In genomic region chr19:3769533-3769932, GRCm38 (mm10) we compare ENCODE assay signal across 7 mouse cellular contexts. TPM values are rescaled to one million over a fixed set of nuclear protein-coding genes. Genes with fewer than 3 reads are reported as not detected.
A peak's percentile ranks its signal among the peaks of the same experiment; 100 is the strongest.
DNase-seq lines count a peak whose midpoint lies in the region; ATAC-seq and TF ChIP-seq lines count a peak whose summit lies in the region.

No protein-coding gene starts in this region.

- H3K9ac ChIP-seq in lung, postnatal 0 days (replicated peaks; ENCODE audit: low read depth): 0 out of 2 replicates have a peak overlapping the region, but pooled peaks have one; percentile 50
- peak overlapping the region; percentile 66 for H3K9ac ChIP-seq in forebrain, embryonic 13.5 days
- H3K9ac ChIP-seq in intestine, postnatal 0 days (ENCODE audit: low read depth, low read length): no peak overlapping the region

- no peak for TF ChIP-seq POLR2A in olfactory bulb, adult 2 months (IDR thresholded peaks at IDR 0.05; ENCODE audit: insufficient read depth, low read depth, low read length)

- no peak for ATAC-seq in lung, postnatal 0 days
- ATAC-seq in forebrain, embryonic 13.5 days: no peak
- ATAC-seq in intestine, postnatal 0 days: no peak
- no peak for ATAC-seq in cerebellum, adult (ENCODE audit: insufficient number of reproducible peaks, low FRiP score, low TSS enrichment)

- no peaks in the 10 kb centered on the region for H3K9me3 ChIP-seq in lung, postnatal 0 days (ENCODE audit: low read length)
- no peaks in the 10 kb centered on the region for H3K9me3 ChIP-seq in forebrain, embryonic 13.5 days (replicated peaks)
- H3K9me3 ChIP-seq in intestine, postnatal 0 days (ENCODE audit: control insufficient read depth): no peaks in the 10 kb centered on the region

- TF ChIP-seq EP300 in lung, postnatal 0 days (IDR thresholded peaks at IDR 0.05): no peak

- DNase-seq in lung, postnatal 0 days (ENCODE audit: low spot score): no peak
- no peak for DNase-seq in lung, postnatal 10 days
- no peak for DNase-seq in urinary bladder, postnatal 36 days (ENCODE audit: low spot score in 2 of 2)

- peak; percentile 24; the same call in 1 of the 2 replicates for TF ChIP-seq CTCF in lung, postnatal 0 days (IDR thresholded peaks at IDR 0.05)
- peak; percentile 25 for TF ChIP-seq CTCF in intestine, postnatal 0 days (IDR thresholded peaks at IDR 0.05; ENCODE audit: low read depth)
- TF ChIP-seq CTCF in olfactory bulb, adult 2 months (IDR thresholded peaks at IDR 0.05; ENCODE audit: insufficient read depth, low read depth, low read length): no peak

- H3K4me2 ChIP-seq in lung, postnatal 0 days (replicated peaks; ENCODE audit: low read depth, low read length): peak overlapping the region; percentile 73
- peak overlapping the region; percentile 85 for H3K4me2 ChIP-seq in forebrain, embryonic 13.5 days
- H3K4me2 ChIP-seq in intestine, postnatal 0 days (replicated peaks; ENCODE audit: low read depth): peak overlapping the region; percentile 93

- peaks cover 9% of the 10 kb centered on the region for H3K4me1 ChIP-seq in lung, postnatal 0 days (ENCODE audit: insufficient read depth, low read depth, low read length)
- H3K4me1 ChIP-seq in forebrain, embryonic 13.5 days: peaks cover 26% of the 10 kb centered on the region
- H3K4me1 ChIP-seq in intestine, postnatal 0 days (replicated peaks; ENCODE audit: control insufficient read depth, insufficient read depth, low read length): no peaks in the 10 kb centered on the region
- H3K4me1 ChIP-seq in olfactory bulb, adult 2 months (ENCODE audit: control insufficient read depth, insufficient read depth, low read length): peaks cover 2% of the 10 kb centered on the region; the same call in 1 of the 2 replicates

- no peaks in the 10 kb centered on the region for H3K36me3 ChIP-seq in lung, postnatal 0 days (ENCODE audit: insufficient read depth, low read length)
- H3K36me3 ChIP-seq in forebrain, embryonic 13.5 days (ENCODE audit: poor library complexity, severe bottlenecking): peaks cover 8% of the 10 kb centered on the region; the same call in 1 of the 2 replicates
- H3K36me3 ChIP-seq in intestine, postnatal 0 days (ENCODE audit: control insufficient read depth, insufficient read depth): no peaks in the 10 kb centered on the region

- WGBS in lung, postnatal 0 days: 66% methylated on average over 6 of the region's 6 CpGs
- 85% methylated on average over 6 of the region's 6 CpGs for WGBS in forebrain, embryonic 13.5 days
- WGBS in intestine, postnatal 0 days: 71% methylated on average over 6 of the region's 6 CpGs
- WGBS in olfactory bulb, adult 2 months: 70% methylated on average over 6 of the region's 6 CpGs

- no peaks in the 10 kb centered on the region for H3K27me3 ChIP-seq in lung, postnatal 0 days (replicated peaks; ENCODE audit: insufficient read depth, low read length)
- no peaks in the 10 kb centered on the region for H3K27me3 ChIP-seq in forebrain, embryonic 13.5 days
- no peaks in the 10 kb centered on the region for H3K27me3 ChIP-seq in intestine, postnatal 0 days (replicated peaks; ENCODE audit: control insufficient read depth, insufficient read depth, low read length)

- peak overlapping the region; percentile 100 for H3K27ac ChIP-seq in lung, postnatal 0 days (ENCODE audit: low read length)
- no peak overlapping the region for H3K27ac ChIP-seq in forebrain, embryonic 13.5 days
- no peak overlapping the region for H3K27ac ChIP-seq in intestine, postnatal 0 days (ENCODE audit: low read depth, low read length)
- H3K27ac ChIP-seq in olfactory bulb, adult 2 months (ENCODE audit: insufficient read depth, low read depth, low read length): no peak overlapping the region

- H3K4me3 ChIP-seq in lung, postnatal 0 days (ENCODE audit: low read depth, low read length): peak overlapping the region; percentile 98; the same call in 1 of the 2 replicates
- H3K4me3 ChIP-seq in forebrain, embryonic 13.5 days: peak overlapping the region; percentile 95
- H3K4me3 ChIP-seq in intestine, postnatal 0 days (ENCODE audit: low read depth, low read length): peak overlapping the region; percentile 89
- peak overlapping the region; percentile 14; the same call in 1 of the 2 replicates for H3K4me3 ChIP-seq in olfactory bulb, adult 2 months (ENCODE audit: insufficient read depth, low read depth, low read length)

RNA-seq across cellular contexts. Expression of gene Kmt5b, which starts 2.3 kb away (rescaled TPM):
- 20.5 and 23.7 TPM in 2 replicates for polyA plus RNA-seq in lung, postnatal 0 days (2015; fragmentation: Nextera tagmentation; extraction: Ambion mirVana)
- polyA plus RNA-seq in forebrain, embryonic 13.5 days (2015; fragmentation: Nextera tagmentation; extraction: Ambion mirVana): 43.3 and 52.7 TPM in 2 replicates
- polyA plus RNA-seq in intestine, postnatal 0 days (2015; fragmentation: Nextera tagmentation; extraction: Ambion mirVana): 10.4 and 11.0 TPM in 2 replicates
- 90.0 TPM in 1 of 2 replicates, not detected in the other for polyA plus RNA-seq in olfactory bulb, adult 2 months (2012; ENCODE audit: insufficient read depth, insufficient read length, low replicate concordance, missing spikeins)

Comparison
In these comparisons a context has a peak if more than half of its experiments do, and no peak if none do; other contexts are left out.
1. H3K4me3 ChIP-seq: peak in every context shown above with its lines; median percentile 98 in lung, postnatal 0 days; 95 in forebrain, embryonic 13.5 days; 89 in intestine, postnatal 0 days; 14 in olfactory bulb, adult 2 months.